Mouse (Mus musculus) forebrain, postnatal 0 days (tissue): Measurements from ENCODE around the gene Cntrl. TPM values are rescaled to one million over a fixed set of nuclear protein-coding genes. Genes with fewer than 3 reads are reported as not detected.

Experiments
- ATAC-seq: fragments of 200-750 bp; cut with Nextera tagmentation; 2 replicates; pipeline ENCODE4 v1.8.0; 2017; ENCODE audit warnings: mild to moderate bottlenecking, moderate library complexity
- DNase-seq: peaks from one replicate; pipeline ENCODE4 v3.0.0-alpha.2; 2015
- H3K27ac ChIP-seq: fragments of 300-500 bp; sonication (generic); 2 replicates; pipeline ENCODE4 v1.5.1; 2014; ENCODE audit warnings: low read depth, mild to moderate bottlenecking, antibody characterized with exemption, low read length, moderate library complexity, mixed read lengths
- H3K27me3 ChIP-seq: fragments of 300-500 bp; sonication (generic); 2 replicates; pipeline ENCODE4 v1.6.1; 2014; ENCODE audit warnings: mild to moderate bottlenecking, low read length, mixed read lengths; ENCODE audit not compliant: insufficient read depth
- H3K36me3 ChIP-seq: fragments of 300-500 bp; sonication (generic); 2 replicates; pipeline ENCODE4 v1.6.1; 2014; ENCODE audit warnings: mild to moderate bottlenecking, moderate library complexity; ENCODE audit not compliant: insufficient read depth
- H3K4me1 ChIP-seq: fragments of 300-500 bp; sonication (generic); 2 replicates; pipeline ENCODE4 v1.6.1; 2014; ENCODE audit warnings: antibody characterized with exemption; ENCODE audit not compliant: insufficient read depth
- H3K4me2 ChIP-seq: fragments of 300-500 bp; sonication (generic); 2 replicates; pipeline ENCODE4 v1.6.1; 2014; ENCODE audit warnings: low read depth, mild to moderate bottlenecking, moderate library complexity
- H3K4me3 ChIP-seq: fragments of 300-500 bp; sonication (generic); 2 replicates; pipeline ENCODE4 v1.5.1; 2014; ENCODE audit warnings: low read depth, low read length, mixed read lengths
- H3K9ac ChIP-seq: fragments of 300-500 bp; sonication (generic); 2 replicates; pipeline ENCODE4 v1.6.1; 2014; ENCODE audit warnings: mild to moderate bottlenecking
- H3K9me3 ChIP-seq: fragments of 300-500 bp; sonication (generic); 2 replicates; pipeline ENCODE4 v1.6.1; 2016; ENCODE audit warnings: low read length
- CTCF ChIP-seq: sonication (generic); IDR thresholded peaks from 2 replicates; pipeline ENCODE4 v1.5.1; 2016; ENCODE audit warnings: antibody characterized with exemption, control low read depth, low read depth
- WGBS: fragments of 180-500 bp; shearing (Covaris S2); extraction: QIAGEN DNeasy Blood & Tissue Kit; methylation state at CpG from one replicate; pipeline ENCODE4 v1.1.7; 2014; 5-methylcytosine and 5-hydroxymethylcytosine counted together
- polyA plus RNA-seq: library from polyadenylated mRNA; unstranded; fragments of >200 nt; fragmentation: Nextera tagmentation; extraction: Ambion mirVana; gene quantifications from 2 replicates; pipeline ENCODE4 v1.2.1, GENCODE M21; 2015
- total RNA-seq: library from RNA; depleted of rRNA; stranded (reverse); fragments of >200 nt; gene quantifications from 2 replicates; pipeline ENCODE4 v1.2.3, GENCODE M21; 2014

Gene Cntrl
- total and polyA plus RNA-seq, 2 experiments from 2014 or later = 7.0 to 17.4 TPM

DNA sequence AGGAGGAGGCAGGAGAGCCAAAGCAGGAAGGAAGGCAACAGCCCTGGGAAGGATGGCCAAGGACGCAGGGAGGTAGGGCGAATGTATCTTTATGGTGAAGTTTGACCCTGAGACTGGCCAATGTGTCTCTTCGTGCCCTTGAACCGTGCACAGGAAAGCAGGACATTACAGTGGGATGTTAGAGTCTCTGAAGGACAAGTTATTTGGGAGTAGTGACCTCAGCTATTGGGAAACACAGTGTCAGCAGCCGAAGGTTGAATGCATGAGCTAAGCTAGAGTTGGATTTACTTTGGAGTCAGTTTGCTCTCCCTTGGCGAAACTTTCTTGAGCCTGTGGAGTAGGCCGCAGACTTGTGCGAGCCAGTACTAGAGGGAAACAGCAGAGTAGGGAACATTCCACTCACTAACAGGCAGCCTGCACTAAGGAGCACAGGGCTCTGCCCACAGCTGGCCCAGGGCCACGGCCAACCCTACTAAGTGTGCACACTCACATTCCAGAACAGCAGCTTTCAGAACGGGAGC lies 62.1 kb downstream of the Cntrl start:
- no peak overlapping the region for H3K4me3 ChIP-seq
- H3K27me3 ChIP-seq = no peaks in the 10 kb centered on the region
- no peaks in the 10 kb centered on the region for H3K9me3 ChIP-seq
- no peak for DNase-seq
- H3K27ac ChIP-seq = no peak overlapping the region
- WGBS = 92% methylated on average over 10 of the region's 10 CpGs
- H3K4me2 ChIP-seq = no peak overlapping the region
- no peak for ATAC-seq
- peaks cover 81% of the 10 kb centered on the region for H3K36me3 ChIP-seq
- no peaks in the 10 kb centered on the region for H3K4me1 ChIP-seq
- TF ChIP-seq CTCF = no peak
- H3K9ac ChIP-seq = no peak overlapping the region

- TF ChIP-seq CTCF = no peak
- ATAC-seq = no peak
Measured at GRCm38 (mm10) chr2:35172246-35172645, 63.0 kb downstream of the Cntrl start.

DNA sequence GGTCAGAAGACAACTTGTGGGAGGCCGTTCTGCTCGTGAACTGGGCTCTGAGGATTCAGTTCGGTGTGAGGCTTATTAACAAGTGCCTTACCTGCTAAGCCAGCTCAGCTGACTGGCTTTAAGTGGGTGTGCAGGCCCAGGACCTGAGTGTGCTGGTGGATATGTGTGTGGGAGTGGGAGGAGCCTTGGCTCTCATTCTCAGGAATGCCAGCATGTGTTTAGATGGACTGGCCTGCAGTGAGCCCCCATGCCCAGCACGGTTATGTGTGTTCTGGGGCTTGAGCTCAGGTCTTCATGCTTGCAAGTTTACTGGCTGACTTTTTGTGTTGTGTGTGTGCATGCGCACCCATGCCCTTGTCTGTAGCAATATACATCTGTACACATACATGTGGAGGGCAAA lies 64.4 kb downstream of the Cntrl start:
- Histone ChIP-seq H3K36me3 (peaks cover 77% of the 10 kb centered on the region), H3K27ac (no peak overlapping the region), H3K27me3 (no peaks in the 10 kb centered on the region), H3K9ac (no peak overlapping the region), H3K4me2 (no peak overlapping the region), H3K4me1 (no peaks in the 10 kb centered on the region), H3K4me3 (no peak overlapping the region), H3K9me3 (no peaks in the 10 kb centered on the region)
- no peak for TF ChIP-seq CTCF
- 90% methylated on average over 5 of the region's 5 CpGs for WGBS
- ATAC-seq (no peak), DNase-seq (no peak)

More at GRCm38 (mm10) chr2:35172246-35172645, 63.0 kb downstream of the Cntrl start:
- no peaks in the 10 kb centered on the region for H3K4me1 ChIP-seq
- no peak overlapping the region for H3K4me2 ChIP-seq
- H3K27ac ChIP-seq = no peak overlapping the region
- H3K27me3 ChIP-seq = no peaks in the 10 kb centered on the region
- H3K9me3 ChIP-seq = no peaks in the 10 kb centered on the region
- 95% methylated on average over 4 of the region's 4 CpGs for WGBS
- no peak overlapping the region for H3K9ac ChIP-seq
- H3K4me3 ChIP-seq = no peak overlapping the region
- H3K36me3 ChIP-seq = peaks cover 78% of the 10 kb centered on the region
- no peak for DNase-seq

DNA sequence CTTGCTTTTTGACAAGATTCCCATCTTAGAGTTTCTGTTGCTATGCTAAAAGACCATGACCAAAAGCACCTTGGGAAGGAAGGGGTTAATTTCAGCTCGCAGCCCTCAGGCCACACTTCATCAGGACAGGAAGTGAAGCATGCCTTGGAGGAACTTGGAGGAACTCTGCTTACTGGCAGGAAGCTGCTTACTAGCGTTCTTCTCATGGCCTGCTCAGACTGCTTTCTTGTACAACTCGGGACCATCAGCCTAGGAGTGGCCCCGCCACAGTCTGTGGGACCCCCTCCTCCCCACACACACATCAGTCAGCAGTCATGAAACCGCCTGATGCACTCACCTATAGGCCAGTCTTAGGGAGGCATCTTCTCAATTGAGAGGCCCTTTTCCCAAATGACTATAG lies 64.8 kb downstream of the Cntrl start:
- DNase-seq (no peak), ATAC-seq (no peak)
- Histone ChIP-seq H3K27me3 (no peaks in the 10 kb centered on the region), H3K4me3 (no peak overlapping the region), H3K4me1 (no peaks in the 10 kb centered on the region), H3K9me3 (no peaks in the 10 kb centered on the region), H3K4me2 (no peak overlapping the region), H3K9ac (no peak overlapping the region), H3K36me3 (peaks cover 77% of the 10 kb centered on the region), H3K27ac (no peak overlapping the region)
- WGBS = 64% methylated on average over 5 of the region's 5 CpGs
- no peak for TF ChIP-seq CTCF

DNA sequence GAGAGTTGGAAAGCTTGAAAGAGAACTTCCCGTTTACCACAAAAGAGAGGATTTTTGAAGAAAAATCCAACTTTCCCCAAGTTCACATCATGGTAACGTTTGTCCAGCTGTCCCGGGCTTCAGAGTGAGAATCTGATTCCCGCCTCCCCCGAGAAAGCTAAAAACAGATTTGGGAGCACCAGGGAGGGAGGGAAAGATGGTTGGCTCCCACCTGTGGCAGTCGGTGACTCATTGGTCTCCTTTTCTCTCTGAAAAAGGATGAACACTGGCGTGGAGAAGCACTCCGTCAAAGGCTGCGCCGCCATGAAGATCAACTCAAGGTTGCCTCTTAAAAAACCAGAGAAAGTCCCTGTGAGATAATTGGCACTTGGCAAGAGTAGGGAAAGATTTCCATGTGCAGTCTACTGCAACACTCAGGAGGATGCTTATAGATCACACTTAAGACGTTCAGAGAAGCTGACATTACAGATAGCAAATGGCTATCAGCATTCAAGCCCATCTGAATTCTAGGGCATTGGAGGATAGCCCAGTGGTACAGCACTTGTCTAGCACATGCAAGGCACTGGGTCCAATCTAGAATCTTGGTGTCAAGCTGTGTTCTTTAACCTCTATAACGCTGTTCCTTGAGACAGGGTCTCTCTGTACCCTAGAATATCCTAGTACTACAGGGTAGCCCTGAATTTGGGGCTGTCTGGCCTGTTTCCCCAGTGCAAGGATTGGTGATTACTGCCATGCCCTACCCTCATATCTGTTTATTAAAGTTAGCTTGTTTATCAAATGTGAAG lies 66.2 kb downstream of the Cntrl start:
- Histone ChIP-seq H3K4me1 (no peaks in the 10 kb centered on the region), H3K36me3 (peaks cover 73% of the 10 kb centered on the region), H3K27ac (no peak overlapping the region), H3K27me3 (no peaks in the 10 kb centered on the region), H3K4me2 (no peak overlapping the region), H3K9me3 (no peaks in the 10 kb centered on the region), H3K9ac (no peak overlapping the region), H3K4me3 (no peak overlapping the region)
- TF ChIP-seq CTCF = no peak
- DNase-seq (no peak), ATAC-seq (no peak)
- WGBS = 93% methylated on average over 12 of the region's 12 CpGs

- no peak overlapping the region for H3K27ac ChIP-seq
- no peaks in the 10 kb centered on the region for H3K9me3 ChIP-seq
- H3K27me3 ChIP-seq = no peaks in the 10 kb centered on the region
- H3K4me3 ChIP-seq = no peak overlapping the region
- no peaks in the 10 kb centered on the region for H3K4me1 ChIP-seq
- peaks cover 64% of the 10 kb centered on the region for H3K36me3 ChIP-seq
- DNase-seq (peak; percentile 13), ATAC-seq (no peak)
- H3K4me2 ChIP-seq = no peak overlapping the region
- H3K9ac ChIP-seq = no peak overlapping the region
- no peak for TF ChIP-seq CTCF
- WGBS = 83% methylated on average over 3 of the region's 3 CpGs
Measured at GRCm38 (mm10) chr2:35178153-35178552, 68.9 kb downstream of the Cntrl start.

GRCm38 (mm10) chr2:35183115-35183673 lies 73.9 kb downstream of the Cntrl start:
- Histone ChIP-seq H3K36me3 (peaks cover 37% of the 10 kb centered on the region), H3K27me3 (no peaks in the 10 kb centered on the region), H3K4me1 (no peaks in the 10 kb centered on the region), H3K4me2 (no peak overlapping the region), H3K4me3 (no peak overlapping the region), H3K27ac (no peak overlapping the region), H3K9me3 (no peaks in the 10 kb centered on the region), H3K9ac (no peak overlapping the region)
- ATAC-seq = no peak
- TF ChIP-seq CTCF = no peak
- 82% methylated on average over 6 of the region's 6 CpGs for WGBS
- DNase-seq = no peak
